Mouse (Mus musculus): ENCODE measurements at regions not wholly inside any gene's neighbourhood (a gene's known extent, or its start where the extent isn't known, plus 50 kb on each side); places are given as distances from the start of the nearest gene placed in this dataset.

GRCm38 (mm10) chr10:125832134-125832533, 133.8 kb upstream of the Lrig3 start:
- ATAC-seq (ENCODE audit: low FRiP score): no peak
- H3K4me1 ChIP-seq (ENCODE audit: control insufficient read depth, insufficient read depth, low read length): no peaks in the 10 kb centered on the region
- H3K36me3 ChIP-seq (ENCODE audit: control insufficient read depth, insufficient read depth, low read length): no peaks in the 10 kb centered on the region
- H3K27ac ChIP-seq (ENCODE audit: low read depth, low read length): no peak overlapping the region
- no peak for DNase-seq (ENCODE audit: low spot score, missing footprints)
- 59% methylated on average over 5 of the region's 5 CpGs for WGBS
- no peak overlapping the region for H3K9ac ChIP-seq (ENCODE audit: low read length)
- H3K4me2 ChIP-seq: no peak overlapping the region
- H3K27me3 ChIP-seq (ENCODE audit: control insufficient read depth, insufficient read depth, low read length): no peaks in the 10 kb centered on the region
- H3K4me3 ChIP-seq (ENCODE audit: low read depth, low read length): no peak overlapping the region
- H3K9me3 ChIP-seq (ENCODE audit: control insufficient read depth, low read length): no peaks in the 10 kb centered on the region

GRCm38 (mm10) chr10:125832764-125833163, 133.2 kb upstream of the Lrig3 start:
- ATAC-seq (ENCODE audit: low FRiP score): no peak
- Histone ChIP-seq H3K36me3 (ENCODE audit: control insufficient read depth, insufficient read depth, low read length) (no peaks in the 10 kb centered on the region), H3K4me2 (no peak overlapping the region), H3K9ac (ENCODE audit: low read length) (no peak overlapping the region), H3K9me3 (ENCODE audit: control insufficient read depth, low read length) (no peaks in the 10 kb centered on the region), H3K4me1 (ENCODE audit: control insufficient read depth, insufficient read depth, low read length) (no peaks in the 10 kb centered on the region), H3K4me3 (ENCODE audit: low read depth, low read length) (no peak overlapping the region), H3K27ac (ENCODE audit: low read depth, low read length) (no peak overlapping the region), H3K27me3 (ENCODE audit: control insufficient read depth, insufficient read depth, low read length) (no peaks in the 10 kb centered on the region)
- no peak for DNase-seq (ENCODE audit: low spot score, missing footprints)
- 77% methylated on average over 7 of the region's 7 CpGs for WGBS

GRCm38 (mm10) chr10:125833989-125834388, 132.0 kb upstream of the Lrig3 start:
- Histone ChIP-seq H3K4me2 (no peak overlapping the region), H3K36me3 (ENCODE audit: control insufficient read depth, insufficient read depth, low read length) (no peaks in the 10 kb centered on the region), H3K9me3 (ENCODE audit: control insufficient read depth, low read length) (no peaks in the 10 kb centered on the region), H3K27me3 (ENCODE audit: control insufficient read depth, insufficient read depth, low read length) (no peaks in the 10 kb centered on the region), H3K4me3 (ENCODE audit: low read depth, low read length) (no peak overlapping the region), H3K4me1 (ENCODE audit: control insufficient read depth, insufficient read depth, low read length) (no peaks in the 10 kb centered on the region), H3K27ac (ENCODE audit: low read depth, low read length) (no peak overlapping the region), H3K9ac (ENCODE audit: low read length) (no peak overlapping the region)
- 85% methylated on average over 4 of the region's 4 CpGs for WGBS
- DNase-seq (ENCODE audit: low spot score, missing footprints) (no peak), ATAC-seq (ENCODE audit: low FRiP score) (no peak)

- Histone ChIP-seq H3K4me3 (ENCODE audit: low read depth, low read length) (no peak overlapping the region), H3K36me3 (ENCODE audit: control insufficient read depth, insufficient read depth, low read length) (no peaks in the 10 kb centered on the region), H3K9me3 (ENCODE audit: control insufficient read depth, low read length) (no peaks in the 10 kb centered on the region), H3K4me1 (ENCODE audit: control insufficient read depth, insufficient read depth, low read length) (no peaks in the 10 kb centered on the region), H3K9ac (ENCODE audit: low read length) (no peak overlapping the region), H3K27me3 (ENCODE audit: control insufficient read depth, insufficient read depth, low read length) (no peaks in the 10 kb centered on the region), H3K27ac (ENCODE audit: low read depth, low read length) (no peak overlapping the region), H3K4me2 (no peak overlapping the region)
- DNase-seq (ENCODE audit: low spot score, missing footprints) (no peak), ATAC-seq (ENCODE audit: low FRiP score) (peak; percentile 51; the same call in 1 of the 2 replicates)
- WGBS: 83% methylated on average over 11 of the region's 11 CpGs
Measured at GRCm38 (mm10) chr10:125838982-125839381, 127.0 kb upstream of the Lrig3 start.

GRCm38 (mm10) chr10:125839621-125840141, 126.3 kb upstream of the Lrig3 start:
- Histone ChIP-seq H3K9ac (ENCODE audit: low read length) (no peak overlapping the region), H3K4me2 (no peak overlapping the region), H3K27me3 (ENCODE audit: control insufficient read depth, insufficient read depth, low read length) (no peaks in the 10 kb centered on the region), H3K4me1 (ENCODE audit: control insufficient read depth, insufficient read depth, low read length) (no peaks in the 10 kb centered on the region), H3K9me3 (ENCODE audit: control insufficient read depth, low read length) (no peaks in the 10 kb centered on the region), H3K36me3 (ENCODE audit: control insufficient read depth, insufficient read depth, low read length) (no peaks in the 10 kb centered on the region), H3K27ac (ENCODE audit: low read depth, low read length) (no peak overlapping the region), H3K4me3 (ENCODE audit: low read depth, low read length) (no peak overlapping the region)
- ATAC-seq (ENCODE audit: low FRiP score): peak; percentile 50; the same call in 1 of the 2 replicates
- no peak for DNase-seq (ENCODE audit: low spot score, missing footprints)
- 41% methylated on average over 5 of the region's 5 CpGs for WGBS

GRCm38 (mm10) chr10:125840388-125840787, 125.6 kb upstream of the Lrig3 start:
- no peak overlapping the region for H3K4me2 ChIP-seq
- H3K27me3 ChIP-seq (ENCODE audit: control insufficient read depth, insufficient read depth, low read length): no peaks in the 10 kb centered on the region
- WGBS: 97% methylated on average over 1 of the region's 1 CpGs
- H3K27ac ChIP-seq (ENCODE audit: low read depth, low read length): no peak overlapping the region
- 0 out of 2 replicates have a peak, but pooled peaks cover 2% of the 10 kb centered on the region for H3K4me1 ChIP-seq (ENCODE audit: control insufficient read depth, insufficient read depth, low read length)
- no peak for DNase-seq (ENCODE audit: low spot score, missing footprints)
- no peak overlapping the region for H3K4me3 ChIP-seq (ENCODE audit: low read depth, low read length)
- no peak for ATAC-seq (ENCODE audit: low FRiP score)
- H3K9ac ChIP-seq (ENCODE audit: low read length): no peak overlapping the region
- H3K9me3 ChIP-seq (ENCODE audit: control insufficient read depth, low read length): no peaks in the 10 kb centered on the region
- H3K36me3 ChIP-seq (ENCODE audit: control insufficient read depth, insufficient read depth, low read length): no peaks in the 10 kb centered on the region

- ATAC-seq (ENCODE audit: low FRiP score) (no peak), DNase-seq (ENCODE audit: low spot score, missing footprints) (no peak)
- Histone ChIP-seq H3K4me1 (ENCODE audit: control insufficient read depth, insufficient read depth, low read length) (0 out of 2 replicates have a peak, but pooled peaks cover 2% of the 10 kb centered on the region), H3K36me3 (ENCODE audit: control insufficient read depth, insufficient read depth, low read length) (no peaks in the 10 kb centered on the region), H3K27me3 (ENCODE audit: control insufficient read depth, insufficient read depth, low read length) (no peaks in the 10 kb centered on the region), H3K27ac (ENCODE audit: low read depth, low read length) (no peak overlapping the region), H3K9ac (ENCODE audit: low read length) (no peak overlapping the region), H3K9me3 (ENCODE audit: control insufficient read depth, low read length) (no peaks in the 10 kb centered on the region), H3K4me2 (no peak overlapping the region), H3K4me3 (ENCODE audit: low read depth, low read length) (no peak overlapping the region)
- 71% methylated on average over 9 of the region's 9 CpGs for WGBS
Measured at GRCm38 (mm10) chr10:125844336-125844865, 121.6 kb upstream of the Lrig3 start.

- H3K9me3 ChIP-seq (ENCODE audit: control insufficient read depth, low read length): no peaks in the 10 kb centered on the region
- H3K36me3 ChIP-seq (ENCODE audit: control insufficient read depth, insufficient read depth, low read length): no peaks in the 10 kb centered on the region
- DNase-seq (ENCODE audit: low spot score, missing footprints) (peak; percentile 92), ATAC-seq (ENCODE audit: low FRiP score) (peak; percentile 88)
- peak overlapping the region; percentile 30; the same call in 1 of the 2 replicates for H3K9ac ChIP-seq (ENCODE audit: low read length)
- H3K27me3 ChIP-seq (ENCODE audit: control insufficient read depth, insufficient read depth, low read length): no peaks in the 10 kb centered on the region
- 0 out of 2 replicates have a peak, but pooled peaks cover 2% of the 10 kb centered on the region for H3K4me1 ChIP-seq (ENCODE audit: control insufficient read depth, insufficient read depth, low read length)
- 14% methylated on average over 19 of the region's 19 CpGs for WGBS
- no peak overlapping the region for H3K4me3 ChIP-seq (ENCODE audit: low read depth, low read length)
- H3K4me2 ChIP-seq: peak overlapping the region; percentile 38
- no peak overlapping the region for H3K27ac ChIP-seq (ENCODE audit: low read depth, low read length)
Measured at GRCm38 (mm10) chr10:125845014-125845514, 120.9 kb upstream of the Lrig3 start.

- no peaks in the 10 kb centered on the region for H3K27me3 ChIP-seq (ENCODE audit: control insufficient read depth, insufficient read depth, low read length)
- H3K9me3 ChIP-seq (ENCODE audit: control insufficient read depth, low read length): no peaks in the 10 kb centered on the region
- H3K4me1 ChIP-seq (ENCODE audit: control insufficient read depth, insufficient read depth, low read length): no peaks in the 10 kb centered on the region
- DNase-seq (ENCODE audit: low spot score, missing footprints) (no peak), ATAC-seq (ENCODE audit: low FRiP score) (no peak)
- no peak overlapping the region for H3K9ac ChIP-seq (ENCODE audit: low read length)
- H3K4me3 ChIP-seq (ENCODE audit: low read depth, low read length): no peak overlapping the region
- 56% methylated on average over 9 of the region's 9 CpGs for WGBS
- H3K4me2 ChIP-seq: no peak overlapping the region
- H3K36me3 ChIP-seq (ENCODE audit: control insufficient read depth, insufficient read depth, low read length): no peaks in the 10 kb centered on the region
- no peak overlapping the region for H3K27ac ChIP-seq (ENCODE audit: low read depth, low read length)
Measured at GRCm38 (mm10) chr10:125850370-125850769, 115.6 kb upstream of the Lrig3 start.

Measured in midbrain, embryonic 11.5 days (tissue).